Mouse (Mus musculus): ENCODE measurements at regions not wholly inside any gene's neighbourhood (a gene's known extent, or its start where the extent isn't known, plus 50 kb on each side); places are given as distances from the start of the nearest gene placed in this dataset.

GRCm38 (mm10) chr17:85747976-85748648 lies 60.0 kb upstream of the Six2 start:
- CTCF ChIA-PET, result interaction anchor here in 2 of 4 experiments (0.6 kb wide), 2 partner anchors 8 to 296 kb away, joined by 3 to 6 read pairs; no protein-coding TSS in a partner anchor
- POLR2A ChIA-PET, result interaction anchor here in 1 of 4 experiments (0.7 kb wide), 1 partner anchor 715 kb away, joined by 5 read pairs; no protein-coding TSS in a partner anchor

Measured in embryonic stem cell, embryonic (primary cell).